Mouse (Mus musculus) megakaryocyte progenitor cell, adult 5-6 weeks (primary cell): ENCODE results near the gene Ptgir. TPM values are rescaled to one million over a fixed set of nuclear protein-coding genes. Genes with fewer than 3 reads are reported as not detected.
A peak's percentile ranks its signal among the peaks of the same experiment; 100 is the strongest.

Experiments used
- ATAC-seq: replicated peaks from 2 replicates; pipeline ENCODE4 v1.8.0; 2016; ENCODE audit warnings: mild to moderate bottlenecking, moderate TSS enrichment, inconsistent platforms; ENCODE audit not compliant: poor library complexity
- total RNA-seq, 2 experiments: library from RNA; stranded (forward) in 1 of 2; stranded (reverse) in 1 of 2; fragments of 157-497, 149-512 nt in 1 of 2; fragments of 200-1000 nt in 1 of 2; gene quantifications; 2 replicates each; pipeline versions ENCODE4 v1.2.3 to v1.2.4; 2015 to 2017

Ptgir gene
- total RNA-seq, 2 experiments from 2014 or later, result 2.1 to 4.0 TPM

- ATAC-seq, result no peak
Measured at GRCm38 (mm10) chr7:16915461-16916340, 9.4 kb downstream of the Ptgir start.

GRCm38 (mm10) chr7:16916342-16917265 is 10.3 kb downstream of the Ptgir start:
- peak; percentile 26; the same call in 1 of the 2 replicates for ATAC-seq

- ATAC-seq, result no peak
Measured at GRCm38 (mm10) chr7:16917447-16917846, 11.2 kb downstream of the Ptgir start.

GRCm38 (mm10) chr7:16918014-16918413 is 11.7 kb downstream of the Ptgir start:
- ATAC-seq, result no peak

- ATAC-seq, result no peak
Measured at GRCm38 (mm10) chr7:16918670-16919069, 12.4 kb downstream of the Ptgir start.

GRCm38 (mm10) chr7:16919395-16920149 is 13.3 kb downstream of the Ptgir start:
- ATAC-seq, result peak; percentile 21

GRCm38 (mm10) chr7:16920150-16920579 is 13.9 kb downstream of the Ptgir start:
- no peak for ATAC-seq

GRCm38 (mm10) chr7:16920818-16921791 is 14.8 kb downstream of the Ptgir start:
- no peak for ATAC-seq

- no peak for ATAC-seq
Measured at GRCm38 (mm10) chr7:16921881-16922335, 15.6 kb downstream of the Ptgir start.

- 0 out of 2 replicates have a peak, but pooled peaks have one; percentile 7 for ATAC-seq
Measured at GRCm38 (mm10) chr7:16922360-16922973, 16.2 kb downstream of the Ptgir start.

GRCm38 (mm10) chr7:16923283-16924036 is 17.2 kb downstream of the Ptgir start:
- ATAC-seq, result no peak

GRCm38 (mm10) chr7:16924037-16924834 is 17.9 kb downstream of the Ptgir start, which contains the start of gene Calm3:
Calm3 (minus strand) TSS chr7:16924114.
- ATAC-seq, result peak; percentile 80

- ATAC-seq, result 0 out of 2 replicates have a peak, but pooled peaks have one; percentile 10
Measured at GRCm38 (mm10) chr7:16928341-16928740, 22.1 kb downstream of the Ptgir start.

- ATAC-seq, result peak; percentile 78
Measured at GRCm38 (mm10) chr7:16930850-16931249, 24.6 kb downstream of the Ptgir start.

GRCm38 (mm10) chr7:16931968-16932627 is 25.8 kb downstream of the Ptgir start:
- ATAC-seq, result peak; percentile 89

GRCm38 (mm10) chr7:16932704-16933577 is 26.7 kb downstream of the Ptgir start:
- peak; percentile 56 for ATAC-seq
